Mouse (Mus musculus) right cerebral cortex, postnatal 25 days (tissue): ENCODE data around the gene Slamf1.

Source experiments
- DNase-seq: peaks from one replicate; pipeline ENCODE4 v3.0.0; 2022

Gene Slamf1

DNA sequence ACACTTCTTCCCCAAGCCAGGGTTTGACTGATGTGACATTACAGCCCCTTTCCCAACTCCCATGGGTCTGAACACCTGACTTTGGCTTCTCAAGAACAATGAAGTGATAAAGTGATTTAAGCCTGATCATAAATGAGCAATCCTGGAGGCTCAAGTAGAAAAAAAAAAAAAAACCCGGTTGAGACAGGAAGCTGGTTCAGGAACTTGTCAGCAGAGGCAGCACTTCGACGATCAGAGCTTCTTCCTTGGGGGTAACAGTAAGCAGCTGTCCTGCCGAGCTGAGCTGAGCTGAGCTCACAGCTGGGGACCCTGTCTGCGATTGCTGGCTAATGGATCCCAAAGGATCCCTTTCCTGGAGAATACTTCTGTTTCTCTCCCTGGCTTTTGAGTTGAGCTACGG is at the start of gene Slamf1:
Gene Slamf1, plus strand, starts transcription at position 230 of the 400 bp plus-strand sequence.
- DNase-seq, result no peak

GRCm38 (mm10) chr1:171731195-171731594 is 35.7 kb upstream of the Slamf1 start:
- no peak for DNase-seq

- no peak for DNase-seq
Measured at GRCm38 (mm10) chr1:171734898-171735297, 32.0 kb upstream of the Slamf1 start.

GRCm38 (mm10) chr1:171748127-171748969 is 18.6 kb upstream of the Slamf1 start:
- DNase-seq, result no peak

DNA sequence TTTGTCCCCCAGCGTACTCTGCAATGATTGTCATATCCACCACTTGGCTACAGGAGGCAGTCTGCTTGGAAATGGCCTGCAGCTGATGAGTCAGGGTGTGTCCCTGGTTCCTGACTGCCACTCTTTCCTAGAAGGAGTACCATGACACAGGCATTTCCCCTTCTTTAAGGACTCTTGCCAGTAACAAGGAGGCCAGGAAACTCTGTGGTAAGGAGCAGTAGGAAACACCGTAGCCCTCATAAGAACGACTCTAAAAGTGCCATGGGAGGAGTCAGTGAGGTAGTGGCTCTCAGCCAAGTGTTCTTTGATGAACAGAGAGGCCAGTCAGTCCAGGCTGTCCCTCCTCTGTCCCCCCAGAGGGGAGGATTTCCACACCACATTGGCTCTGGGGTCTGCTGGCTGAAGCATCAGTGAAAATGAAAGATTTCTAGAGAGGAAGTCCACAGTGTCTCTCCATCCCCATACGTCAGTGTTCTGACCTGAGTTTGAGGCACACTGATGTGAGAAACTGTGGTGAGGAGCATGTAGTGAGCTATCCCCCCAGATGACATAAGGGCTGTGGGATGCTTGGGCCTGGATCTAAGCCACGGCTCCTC is 5.0 kb upstream of the Slamf1 start:
- DNase-seq, result no peak

GRCm38 (mm10) chr1:171770996-171771395 is 4.1 kb downstream of the Slamf1 start:
- no peak for DNase-seq

DNA sequence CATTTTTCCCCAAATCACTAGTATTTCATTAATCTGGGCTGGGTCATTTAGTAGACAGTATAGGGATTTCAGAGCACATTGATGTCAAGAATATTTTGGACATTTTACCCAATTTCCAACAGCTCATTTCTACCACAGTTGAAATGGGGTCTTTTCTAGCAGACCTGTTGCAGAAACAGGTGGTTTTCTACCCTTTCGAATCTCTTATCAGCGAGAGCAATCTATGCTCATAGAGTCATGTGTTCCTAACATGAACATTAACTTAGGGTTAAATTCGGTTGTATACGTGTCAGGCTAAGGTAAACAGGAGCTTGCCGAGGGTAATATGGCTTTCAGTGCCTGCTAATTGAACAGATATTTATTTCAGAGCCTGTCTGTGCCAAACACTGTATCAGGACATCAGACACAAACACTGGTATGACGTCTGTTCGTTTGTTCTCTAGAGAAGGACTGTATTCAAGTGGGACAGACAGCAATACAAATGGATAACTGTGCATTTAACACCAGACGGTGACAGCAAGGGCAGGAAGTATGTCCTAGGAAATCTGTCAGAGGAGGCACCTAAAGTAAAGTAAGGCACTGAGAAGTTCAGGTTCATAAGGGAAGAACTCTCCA is 5.3 kb downstream of the Slamf1 start:
- DNase-seq, result no peak

DNA sequence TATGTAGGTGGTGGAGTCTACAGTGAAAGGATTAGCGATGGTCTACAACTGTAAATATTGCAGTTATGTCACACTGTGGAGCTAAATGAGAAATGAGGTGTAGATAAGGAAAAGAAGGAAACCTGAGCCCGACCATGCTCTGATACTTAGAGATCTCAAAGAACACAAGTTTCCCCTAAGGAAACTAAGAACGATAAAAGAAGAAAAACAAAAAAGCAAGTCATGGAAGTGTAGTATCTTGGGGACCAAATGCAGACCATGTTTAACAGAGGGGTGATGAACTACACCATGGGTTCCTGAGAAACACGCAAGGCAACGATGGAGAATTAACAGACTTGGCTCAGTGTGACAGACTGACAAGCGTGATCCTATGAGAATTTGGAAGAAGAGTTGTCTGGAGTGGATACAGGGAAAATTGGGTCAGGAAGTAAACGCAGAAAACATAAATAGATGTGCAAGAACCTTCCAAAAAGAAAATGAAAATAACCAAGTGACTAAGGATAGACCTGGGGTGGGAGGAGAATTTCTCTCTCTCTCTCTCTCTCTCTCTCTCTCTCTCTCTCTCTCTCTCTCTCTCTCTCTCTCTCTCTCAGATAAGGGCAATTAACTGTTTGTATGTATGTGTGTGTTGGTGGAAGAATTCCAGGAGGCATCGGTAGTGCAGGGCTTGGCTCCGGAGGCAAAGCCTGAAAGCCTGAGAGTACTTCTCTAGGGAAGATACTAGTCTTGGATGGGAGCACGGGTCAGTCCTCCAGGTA is 6.5 kb downstream of the Slamf1 start:
- DNase-seq, result no peak

GRCm38 (mm10) chr1:171774266-171774665 is 7.3 kb downstream of the Slamf1 start:
- no peak for DNase-seq

- no peak for DNase-seq
Measured at GRCm38 (mm10) chr1:171774678-171775077, 7.8 kb downstream of the Slamf1 start.

- peak; percentile 52 for DNase-seq
Measured at GRCm38 (mm10) chr1:171775781-171776180, 8.9 kb downstream of the Slamf1 start.

GRCm38 (mm10) chr1:171777026-171777425 is 10.1 kb downstream of the Slamf1 start:
- DNase-seq, result no peak

GRCm38 (mm10) chr1:171782287-171782915 is 15.5 kb downstream of the Slamf1 start:
- no peak for DNase-seq

- no peak for DNase-seq
Measured at GRCm38 (mm10) chr1:171785871-171786270, 18.9 kb downstream of the Slamf1 start.

DNA sequence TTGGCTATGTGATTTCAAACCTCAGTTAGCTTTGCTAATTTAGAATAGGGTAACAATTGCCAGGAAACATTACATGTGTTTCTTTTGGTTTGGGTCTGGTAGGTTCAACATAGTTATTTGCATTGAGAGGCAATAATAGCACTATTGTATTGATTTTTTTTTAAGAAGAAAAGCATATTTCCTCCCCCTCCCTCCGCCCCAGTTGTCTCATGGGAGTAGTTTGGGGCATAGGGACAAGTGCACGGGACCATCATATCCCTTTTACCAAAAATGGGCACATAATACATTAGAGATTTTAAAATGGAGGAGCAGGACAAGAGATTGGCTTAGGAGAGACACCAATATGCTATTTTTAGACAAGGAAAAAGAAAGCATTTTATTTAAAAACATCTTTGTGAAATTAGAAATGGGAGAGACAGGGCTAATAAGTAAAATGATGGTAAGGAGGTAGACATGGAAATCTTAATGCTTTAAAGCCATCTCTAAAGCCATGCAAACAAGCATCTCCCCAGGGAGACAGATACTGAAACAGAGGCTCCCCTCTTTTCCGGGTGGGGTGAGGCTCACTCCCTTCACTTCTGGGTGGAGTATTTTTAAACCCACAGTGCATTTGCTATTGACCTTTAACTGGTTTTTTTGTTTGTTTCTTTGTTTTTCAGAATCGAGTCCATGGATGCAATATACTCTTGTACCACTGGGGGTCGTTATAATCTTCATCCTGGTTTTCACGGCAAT is 20.5 kb downstream of the Slamf1 start:
- DNase-seq, result no peak

DNA sequence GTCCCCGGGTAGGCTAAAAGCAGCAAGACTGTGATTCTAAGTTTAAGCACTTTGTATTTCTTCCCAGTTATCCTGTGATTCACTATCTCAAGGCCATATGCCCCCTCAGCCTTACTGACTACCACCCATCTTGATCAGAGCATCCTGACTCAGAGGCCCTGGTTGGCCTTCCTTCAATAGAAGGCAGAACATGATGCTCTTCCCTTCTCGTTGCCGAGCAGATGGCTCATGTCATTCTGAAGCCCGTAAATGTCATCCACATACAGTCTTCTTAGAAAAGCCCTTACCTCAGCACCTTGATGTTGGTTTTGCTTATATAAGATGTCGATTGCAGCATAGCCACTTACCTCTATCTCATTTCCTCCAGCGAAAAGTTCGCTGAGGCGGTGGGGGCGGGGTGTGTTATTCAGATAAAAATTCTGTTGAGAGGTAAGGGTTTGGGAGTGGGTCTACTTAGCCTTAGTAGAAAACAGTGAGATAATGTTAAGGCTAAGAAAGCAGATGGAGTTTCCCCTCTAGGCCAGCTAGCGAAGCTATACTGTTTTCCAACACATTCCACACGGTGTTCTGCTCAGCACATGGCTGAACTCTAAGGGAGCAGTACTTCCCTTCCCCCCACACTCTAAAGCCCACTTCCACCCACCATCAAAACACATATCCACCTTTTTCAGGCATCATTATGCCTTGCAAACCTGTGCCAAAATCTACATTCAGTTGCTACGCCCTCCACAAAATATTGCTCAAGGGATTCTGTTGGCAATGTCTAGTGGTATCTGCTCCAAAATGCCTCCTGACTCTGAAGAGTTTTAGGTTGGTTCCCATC is 21.7 kb downstream of the Slamf1 start:
- peak; percentile 55 for DNase-seq

GRCm38 (mm10) chr1:171789407-171789806 is 22.5 kb downstream of the Slamf1 start:
- no peak for DNase-seq

- DNase-seq, result no peak
Measured at GRCm38 (mm10) chr1:171791491-171791890, 24.6 kb downstream of the Slamf1 start.

- no peak for DNase-seq
Measured at GRCm38 (mm10) chr1:171796185-171796584, 29.3 kb downstream of the Slamf1 start.

DNA sequence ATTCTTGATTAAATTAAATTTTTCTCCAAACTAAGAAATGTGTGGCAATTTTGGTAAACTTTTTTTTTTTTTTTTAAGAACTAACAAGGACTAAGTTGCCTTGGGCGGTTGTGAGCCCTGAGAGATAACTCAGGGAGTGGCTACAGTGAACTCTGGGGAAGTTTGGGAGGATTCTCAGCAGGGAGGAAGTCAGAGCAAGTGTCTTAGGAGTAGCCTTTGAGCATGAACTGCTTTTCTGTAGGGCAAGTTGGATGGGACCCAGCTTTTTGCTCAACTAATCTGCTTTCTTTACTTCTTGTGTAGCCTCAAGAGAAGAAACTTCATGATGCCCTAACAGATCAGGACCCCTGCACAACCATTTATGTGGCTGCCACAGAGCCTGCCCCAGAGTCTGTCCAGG is 30.9 kb downstream of the Slamf1 start:
- DNase-seq, result no peak

- DNase-seq, result no peak
Measured at GRCm38 (mm10) chr1:171799648-171800047, 32.7 kb downstream of the Slamf1 start.
